Mouse (Mus musculus) A20 (cell line): ENCODE data around the gene Spata31d1d.
A peak's percentile ranks its signal among the peaks of the same experiment; 100 is the strongest.
"Not testable (repeated sequence)": the region's sequence is repeated elsewhere in the genome, so short reads cannot be mapped to it uniquely, and the experiment has no call there.

Experiments used
- DNase-seq: peaks from one replicate; pipeline ENCODE4 v3.0.0-alpha.2; 2011; ENCODE audit warnings: low read depth, low spot score

Gene Spata31d1d

DNA sequence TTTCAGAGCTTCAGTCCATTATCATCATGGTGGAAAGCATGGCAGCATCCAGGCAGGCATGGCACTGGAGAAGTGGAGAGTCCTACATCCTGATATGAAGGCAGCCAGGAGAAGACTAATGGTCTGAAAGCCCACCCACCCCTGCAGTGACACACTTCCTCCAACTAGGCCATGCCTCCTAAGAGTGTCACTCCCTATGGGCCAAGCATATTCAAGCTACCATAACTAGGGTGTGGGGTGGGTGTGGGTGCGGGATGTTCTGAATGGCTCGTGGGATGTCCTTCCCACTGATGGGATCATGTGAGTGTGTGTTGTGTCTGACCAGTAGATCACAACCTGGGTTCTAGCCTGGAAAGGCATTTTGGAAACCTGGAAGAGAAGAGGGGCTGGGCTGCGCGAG lies 2.4 kb upstream of the Spata31d1d start:
- no peak for DNase-seq

DNA sequence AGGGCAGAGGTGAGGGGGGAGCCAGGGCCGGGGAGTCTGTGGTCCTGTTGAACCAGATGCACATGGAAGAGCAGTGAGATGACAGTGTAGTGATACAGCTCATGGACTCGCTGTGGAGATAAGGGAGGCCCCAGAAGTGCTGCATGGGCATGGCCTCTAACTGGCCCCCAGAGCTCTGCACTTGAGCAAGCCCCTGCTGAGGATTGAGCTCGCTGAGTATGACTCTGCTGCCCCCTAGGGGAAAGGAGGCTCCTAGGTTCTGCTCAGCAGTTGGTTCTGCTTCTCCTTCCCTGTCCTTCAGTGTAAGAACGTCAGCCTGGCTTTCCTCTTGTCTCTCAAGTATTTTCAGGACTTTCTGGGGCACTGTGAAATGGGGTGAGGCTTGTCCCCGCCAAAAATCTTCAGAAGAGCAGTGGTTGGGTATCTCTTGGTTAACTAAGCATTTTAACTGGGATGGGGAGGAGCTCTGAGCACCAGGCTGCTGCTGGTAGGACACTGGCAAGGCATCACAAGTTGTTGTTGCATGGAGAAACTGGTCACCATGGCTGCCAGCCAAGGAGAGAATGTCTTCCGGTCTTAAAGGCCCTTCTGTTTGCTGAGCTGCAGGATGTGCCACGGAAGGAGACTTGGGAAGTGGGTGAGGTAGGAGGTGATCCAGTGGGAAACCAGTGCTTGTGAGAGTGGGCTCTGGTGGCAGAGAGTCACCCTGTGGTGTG lies 3.0 kb downstream of the Spata31d1d start:
- peak; percentile 80 for DNase-seq

GRCm38 (mm10) chr13:59726139-59726867 lies 5.2 kb downstream of the Spata31d1d start:
- no peak for DNase-seq

GRCm38 (mm10) chr13:59722089-59722488 lies 9.5 kb downstream of the Spata31d1d start:
- not testable (repeated sequence) for DNase-seq

DNA sequence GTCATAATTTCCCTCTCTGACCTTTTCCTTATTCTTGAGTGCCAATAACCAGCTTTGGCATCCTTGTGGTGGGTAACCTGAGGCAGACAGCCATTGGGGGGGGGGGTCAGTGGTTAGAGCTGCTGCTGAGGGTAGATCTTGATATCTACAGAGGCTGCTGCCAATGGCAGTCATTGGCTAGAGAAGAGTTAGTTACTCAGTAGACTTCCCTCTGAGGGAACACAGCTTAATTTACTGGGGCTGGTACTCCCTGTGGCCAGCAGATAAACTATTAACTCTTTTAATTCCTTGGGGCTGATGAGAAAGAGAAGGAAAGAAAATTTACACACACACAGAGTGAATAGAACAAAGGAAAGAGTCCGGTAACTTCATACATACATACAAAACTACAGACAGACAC lies 12.1 kb downstream of the Spata31d1d start:
- no peak for DNase-seq

DNA sequence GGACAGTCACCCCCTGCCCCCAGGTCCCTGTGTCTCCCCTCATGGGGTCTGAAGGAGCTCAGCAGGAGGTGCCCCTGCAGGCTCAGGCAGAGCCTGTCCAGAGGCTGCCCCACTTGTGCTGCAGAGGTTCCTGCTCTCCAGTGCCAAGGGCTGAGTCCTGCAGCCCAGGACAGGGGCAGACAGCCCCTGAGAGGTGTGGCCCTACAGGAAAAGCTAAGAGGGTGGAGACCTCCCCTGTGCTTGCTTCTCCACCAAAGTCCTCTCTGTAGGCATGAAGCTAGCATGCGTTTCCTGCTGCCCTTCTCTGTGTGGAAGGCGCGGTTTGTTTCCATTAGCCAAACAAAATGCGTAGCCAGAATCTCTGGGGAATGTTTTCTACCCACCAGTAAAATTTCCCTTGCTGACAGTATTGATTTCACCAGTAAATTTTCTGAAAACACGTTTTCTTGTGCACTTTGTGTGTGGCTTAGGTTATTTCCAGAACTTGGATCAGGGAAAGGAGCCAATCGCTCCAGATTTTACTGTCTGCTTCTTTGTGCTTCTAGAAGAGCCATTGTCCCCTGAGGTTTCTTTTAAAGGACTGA lies 12.6 kb downstream of the Spata31d1d start:
- DNase-seq: not testable (repeated sequence)

GRCm38 (mm10) chr13:59713710-59714109 lies 17.8 kb downstream of the Spata31d1d start:
- peak; percentile 44 for DNase-seq

DNA sequence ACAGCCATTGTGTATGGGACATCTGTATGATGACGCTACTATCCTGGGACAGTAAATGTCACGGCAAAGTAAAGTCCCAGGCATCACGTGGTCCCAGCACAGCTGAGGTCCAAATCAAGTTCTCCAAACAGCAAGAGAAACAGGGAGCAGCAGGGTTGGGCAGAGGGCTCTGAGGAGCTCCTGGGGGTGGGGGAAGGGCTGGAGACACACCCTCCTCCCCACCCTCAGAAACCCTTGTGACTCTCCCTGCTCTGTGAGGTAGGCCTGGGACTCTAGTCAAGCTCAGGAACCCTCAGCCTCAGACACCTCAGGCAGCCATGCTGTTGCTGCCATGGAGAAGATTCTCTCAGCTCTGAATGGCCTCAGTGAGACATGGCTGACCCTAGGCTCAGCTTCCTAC lies 19.6 kb downstream of the Spata31d1d start, which contains the start of gene Spata31d1b:
Gene Spata31d1b (plus strand): TSS at position 301 of the 400 bp plus-strand sequence.
- DNase-seq: not testable (repeated sequence)

DNA sequence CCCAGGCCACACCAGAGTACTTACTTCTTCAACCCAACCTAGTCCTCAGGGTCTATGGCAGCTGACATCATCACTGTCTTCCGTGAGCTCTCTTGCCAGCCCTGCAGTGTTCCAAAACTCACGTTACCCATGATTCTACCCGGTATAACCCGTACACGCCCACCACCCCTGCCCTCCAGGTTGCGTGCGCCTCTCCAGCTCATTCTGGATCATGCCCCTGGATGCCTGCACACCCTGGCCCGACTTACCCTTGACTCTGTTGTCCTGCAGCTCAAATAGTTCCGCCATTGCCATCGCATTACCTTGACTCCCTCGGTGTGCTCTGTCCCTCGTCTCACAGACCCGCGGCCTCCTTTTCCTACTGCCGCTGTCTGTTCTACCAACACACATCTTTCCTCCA lies 21.3 kb downstream of the Spata31d1d start, which contains the start of gene Spata31d1a:
Gene Spata31d1a (minus strand): TSS at position 101 of the 400 bp plus-strand sequence.
- DNase-seq: no peak

GRCm38 (mm10) chr13:59704562-59704961 lies 27.0 kb downstream of the Spata31d1d start:
- no peak for DNase-seq

GRCm38 (mm10) chr13:59703514-59703913 lies 28.0 kb downstream of the Spata31d1d start:
- DNase-seq: no peak

DNA sequence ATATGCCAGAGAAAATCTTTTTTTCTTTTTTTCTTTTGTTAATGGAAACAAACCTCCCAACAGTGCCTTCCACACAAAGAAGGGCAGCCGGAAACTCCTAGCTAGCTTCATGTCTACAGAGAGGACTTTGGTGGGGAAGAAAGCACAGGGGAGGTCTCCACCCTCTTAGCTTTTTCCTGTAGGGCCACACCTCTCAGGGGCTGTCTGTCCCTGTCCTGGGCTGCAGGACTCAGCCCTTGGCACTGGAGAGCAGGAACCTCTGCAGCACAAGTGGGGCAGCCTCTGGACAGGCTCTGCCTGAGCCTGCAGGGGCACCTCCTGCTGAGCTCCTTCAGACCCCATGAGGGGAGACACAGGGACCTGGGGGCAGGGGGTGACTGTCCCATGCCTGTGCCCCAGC lies 31.4 kb downstream of the Spata31d1d start:
- DNase-seq: not testable (repeated sequence)

DNA sequence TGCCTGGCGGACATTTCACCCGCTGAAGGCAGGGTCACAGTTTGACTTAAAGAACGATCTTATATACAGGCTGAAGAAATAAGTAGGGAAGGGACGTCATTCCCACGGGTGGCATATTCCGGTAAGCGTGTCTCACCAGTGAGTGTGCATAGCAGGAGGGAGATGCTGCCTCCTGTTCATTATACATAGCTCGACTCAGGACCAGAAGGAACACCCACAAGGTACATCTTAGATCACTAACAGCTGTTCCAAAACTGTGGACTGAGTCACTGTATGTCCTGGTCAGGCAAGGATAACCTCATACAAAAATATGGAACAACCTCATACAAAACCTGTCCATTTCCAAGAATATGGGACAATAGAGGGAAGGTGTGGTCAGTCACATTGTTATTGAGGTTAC lies 32.4 kb downstream of the Spata31d1d start:
- no peak for DNase-seq

- no peak for DNase-seq
Measured at GRCm38 (mm10) chr13:59695781-59696180, 35.8 kb downstream of the Spata31d1d start.

- no peak for DNase-seq
Measured at GRCm38 (mm10) chr13:59694008-59694407, 37.5 kb downstream of the Spata31d1d start, which contains the start of gene 4921517D22Rik. Gene 4921517D22Rik (minus strand): TSS chr13:59694108.

DNA sequence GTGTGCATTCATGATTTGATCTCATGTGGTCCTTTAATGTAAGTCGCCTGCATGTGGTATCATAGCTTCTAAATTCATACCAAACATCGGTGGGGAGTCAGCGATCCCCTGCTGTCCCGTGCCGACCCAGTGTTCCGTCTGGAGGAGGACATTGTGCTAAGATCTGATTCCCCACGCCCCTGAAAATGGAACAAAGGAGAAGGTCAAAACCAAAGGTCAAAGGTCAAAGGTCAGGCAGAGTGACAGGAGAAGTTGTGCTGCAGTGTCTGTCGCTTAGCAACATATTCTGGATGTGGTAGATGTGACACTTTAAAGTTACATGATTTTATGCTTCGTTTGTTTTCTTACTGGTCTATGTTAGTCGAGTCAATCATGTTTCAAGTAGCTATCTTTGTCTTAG lies 40.1 kb downstream of the Spata31d1d start:
- DNase-seq: no peak

GRCm38 (mm10) chr13:59690576-59690975 lies 41.0 kb downstream of the Spata31d1d start:
- no peak for DNase-seq

DNA sequence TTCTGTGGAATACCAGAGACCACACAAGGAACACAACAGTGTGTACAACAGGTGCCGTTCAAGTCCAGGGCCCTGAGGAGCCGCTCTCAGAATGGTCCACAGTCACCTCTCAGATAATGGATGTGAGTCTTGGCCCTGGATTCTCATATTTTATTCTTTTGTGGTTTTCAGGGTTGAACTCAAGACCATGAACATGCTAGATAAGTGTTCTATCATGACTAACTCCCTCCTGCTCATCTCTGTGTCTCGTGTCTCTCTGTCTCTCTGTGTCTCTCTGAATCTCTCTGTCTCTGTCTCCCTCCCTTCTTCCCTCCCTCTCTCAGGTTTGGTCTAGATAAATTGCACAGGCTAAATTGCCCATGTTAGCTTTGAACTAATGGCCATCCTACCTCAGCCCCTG lies 41.7 kb downstream of the Spata31d1d start:
- DNase-seq: no peak

GRCm38 (mm10) chr13:59689313-59689712 lies 42.2 kb downstream of the Spata31d1d start:
- no peak for DNase-seq

DNA sequence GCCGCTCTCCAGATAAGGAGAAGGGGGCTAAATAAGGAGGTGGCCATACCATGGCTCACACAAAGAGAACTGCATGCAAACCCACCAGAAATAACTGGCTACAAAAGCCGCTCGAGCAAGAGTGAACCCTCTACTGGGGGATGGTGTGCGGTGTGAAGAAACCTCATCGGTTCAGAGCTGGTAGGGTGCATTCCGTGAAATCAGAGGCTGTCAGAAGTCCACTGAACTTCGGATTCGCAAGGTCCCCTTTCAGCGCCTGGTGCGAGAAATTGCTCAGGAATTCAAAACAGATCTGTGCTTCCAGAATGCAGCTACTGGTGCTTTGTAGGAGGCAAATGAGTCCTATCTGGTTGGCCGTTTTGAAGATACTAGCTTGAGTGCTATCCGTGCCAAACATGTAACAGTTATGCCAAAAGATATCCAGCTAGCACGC lies 43.2 kb downstream of the Spata31d1d start:
- no peak for DNase-seq

- DNase-seq: peak; percentile 20
Measured at GRCm38 (mm10) chr13:59685236-59685635, 46.3 kb downstream of the Spata31d1d start.

- no peak for DNase-seq
Measured at GRCm38 (mm10) chr13:59682629-59683028, 48.9 kb downstream of the Spata31d1d start.
